Mouse (Mus musculus): Measurements from ENCODE around the gene Wnt9b.
A peak's percentile ranks its signal among the peaks of the same experiment; 100 is the strongest.

Wnt9b gene

DNA sequence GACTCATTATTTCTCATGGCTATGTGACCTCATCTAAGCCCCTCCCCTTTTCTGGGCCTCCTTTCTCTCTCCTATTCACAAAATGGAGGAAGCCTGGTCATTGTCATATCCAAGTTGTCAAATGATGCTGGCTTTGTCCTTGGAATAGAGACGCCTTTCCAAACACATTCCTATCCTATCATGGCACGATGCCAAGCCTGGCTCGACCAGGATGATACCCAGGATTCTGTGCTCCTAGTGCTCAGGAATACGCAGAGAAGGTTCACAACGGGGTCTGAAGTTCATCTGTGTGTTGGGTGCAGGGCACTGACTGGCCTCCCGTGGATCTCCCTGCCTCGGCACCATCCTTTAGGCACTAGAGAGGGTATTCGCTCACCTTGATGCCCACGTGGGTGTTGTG is 18.0 kb downstream of the Wnt9b start:
- DNase-seq (ENCODE audit: low spot score) = no peak

DNA sequence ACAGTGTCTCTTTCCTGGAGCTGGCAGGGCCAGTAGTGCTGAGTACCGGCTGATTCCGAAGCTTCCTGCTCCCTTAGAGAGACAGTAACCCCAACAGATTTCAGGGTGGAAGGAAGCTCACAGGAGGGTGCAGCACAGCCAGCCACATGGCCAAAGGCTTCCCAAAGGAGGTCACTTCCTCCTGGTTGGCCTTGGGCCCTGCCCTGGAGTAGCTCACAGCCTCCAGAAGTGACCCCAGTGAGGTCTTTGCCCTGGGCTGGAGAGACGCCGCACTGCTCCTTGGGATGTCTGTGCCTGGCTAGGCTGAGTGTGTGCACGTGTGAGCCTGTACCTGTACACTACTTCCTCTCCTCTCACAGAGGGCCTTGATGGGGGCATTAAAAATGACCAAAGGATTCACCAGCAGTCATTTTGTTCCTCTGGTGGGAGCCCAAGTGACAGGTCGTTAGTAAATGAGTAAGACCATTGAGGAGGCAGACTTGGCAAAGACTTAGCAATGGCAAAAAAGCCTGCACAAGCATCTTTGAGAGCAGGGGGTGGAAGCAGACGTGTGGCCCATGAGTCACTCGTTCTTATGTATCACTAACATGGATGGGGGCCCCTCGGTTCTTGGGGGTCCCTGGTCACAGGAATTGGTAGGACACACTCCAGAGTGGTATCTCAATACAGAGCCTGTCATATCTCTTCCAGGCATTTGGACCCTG is 20.2 kb downstream of the Wnt9b start:
- DNase-seq (ENCODE audit: low spot score) = no peak

DNA sequence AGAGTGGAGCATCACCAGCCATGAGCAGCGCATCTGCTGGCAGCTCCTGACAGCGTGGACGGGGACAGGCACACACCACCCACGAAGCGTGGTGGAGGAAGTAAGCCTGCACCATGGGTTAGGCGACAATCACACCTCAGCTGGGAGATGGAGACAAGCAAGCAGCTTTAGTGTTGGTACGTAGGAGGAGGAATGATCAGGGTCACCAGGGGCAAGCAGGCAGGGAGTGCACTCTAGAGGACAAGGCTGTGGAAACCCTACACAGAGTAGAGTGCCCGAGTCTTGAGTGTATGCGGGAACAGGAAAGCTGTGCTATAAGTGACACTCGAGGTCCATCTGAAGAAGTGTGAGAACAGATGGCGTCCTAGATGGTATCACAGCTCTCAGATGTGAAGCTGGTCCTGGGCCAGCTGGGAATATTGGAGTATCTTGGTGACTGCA is 25.3 kb downstream of the Wnt9b start:
- no peak for DNase-seq (ENCODE audit: low spot score)

DNA sequence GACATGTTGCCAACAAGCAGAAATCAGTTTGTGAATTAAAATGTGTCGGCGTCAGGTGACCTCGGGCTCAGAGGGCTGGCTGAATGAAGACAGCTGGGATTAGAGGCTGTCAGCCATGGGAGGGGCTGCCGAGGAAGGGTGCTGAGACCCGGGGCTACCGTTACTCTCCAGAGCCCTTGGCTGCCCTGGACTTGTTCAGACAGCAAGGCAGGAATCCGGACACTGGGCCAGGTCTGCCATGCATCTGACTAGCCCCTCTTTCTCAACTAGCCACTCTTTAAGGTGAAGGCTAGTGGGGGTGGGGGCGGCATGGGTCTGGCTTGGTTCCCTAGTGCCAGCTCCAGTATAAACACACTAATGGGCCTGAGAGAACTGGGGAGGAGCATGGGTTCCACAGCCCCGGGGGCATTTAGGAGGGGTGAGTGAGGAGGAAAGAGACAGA is 27.6 kb downstream of the Wnt9b start:
- DNase-seq (ENCODE audit: low spot score) = no peak

DNA sequence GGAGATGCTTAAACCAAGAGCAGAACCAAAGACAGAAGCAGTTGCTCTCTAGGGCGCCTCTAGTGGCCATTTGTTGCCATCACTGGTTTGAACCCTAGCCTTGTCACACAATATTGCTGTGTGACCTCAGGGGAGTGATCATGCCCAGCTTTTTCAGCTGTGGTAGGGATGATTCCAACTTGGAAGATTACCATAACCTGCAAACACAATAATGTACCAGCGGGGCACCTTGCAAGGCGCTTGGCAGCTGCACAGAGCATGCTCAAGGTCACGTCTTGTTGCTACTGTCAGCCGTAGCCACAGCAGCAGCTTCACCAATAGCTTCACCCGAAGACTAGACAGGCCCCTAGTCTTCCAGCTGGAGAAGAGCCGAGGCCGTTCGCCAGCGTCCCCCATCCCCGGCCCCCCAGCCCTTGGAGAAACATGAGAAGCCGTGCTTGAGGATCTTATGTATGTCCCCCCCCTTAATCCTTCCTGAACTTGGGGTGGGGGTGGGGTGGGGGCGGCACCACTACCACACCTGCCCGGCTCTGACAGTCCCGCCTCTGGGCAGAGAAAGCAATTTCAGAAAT is 28.1 kb downstream of the Wnt9b start:
- no peak for DNase-seq (ENCODE audit: low spot score)

DNA sequence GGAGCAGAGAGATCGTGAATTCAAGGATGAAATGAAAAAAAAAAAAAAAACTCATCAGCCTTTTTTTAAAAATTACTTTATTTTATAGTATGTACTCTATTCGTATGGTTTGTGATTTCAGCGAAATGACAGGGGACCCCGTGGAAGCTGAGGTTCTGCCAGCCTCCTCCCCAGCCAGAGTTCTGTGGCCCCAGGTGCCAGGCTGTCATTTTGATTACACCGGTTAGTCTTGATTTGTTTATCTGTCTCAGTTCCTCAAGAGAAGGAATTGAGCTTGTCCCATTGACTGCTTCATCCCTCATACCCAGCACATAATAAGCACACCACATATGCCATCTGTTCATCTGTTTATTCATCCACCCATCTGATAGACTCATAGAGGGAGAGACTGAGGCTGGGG is 30.2 kb downstream of the Wnt9b start:
- DNase-seq (ENCODE audit: low spot score) = no peak

DNA sequence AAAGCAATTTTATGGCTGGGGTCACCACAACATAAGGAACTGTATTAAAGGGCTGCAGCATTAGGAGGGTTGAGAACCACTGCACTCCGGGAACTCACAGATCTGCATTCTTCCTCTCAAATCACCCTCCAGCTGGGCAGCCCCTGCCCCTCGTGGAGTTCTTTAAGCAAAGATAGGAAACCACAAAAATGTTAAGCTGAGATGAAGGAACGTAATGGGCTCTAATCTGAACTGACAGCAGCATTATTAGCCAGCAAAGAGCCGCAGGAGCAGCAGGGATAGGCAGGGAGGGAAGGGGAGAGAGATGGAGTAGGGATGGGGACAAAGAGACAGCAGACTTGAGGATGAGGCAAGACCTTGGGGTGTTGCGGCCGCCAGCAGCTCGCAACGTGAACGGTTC is 32.6 kb downstream of the Wnt9b start:
- no peak for DNase-seq (ENCODE audit: low spot score)

DNA sequence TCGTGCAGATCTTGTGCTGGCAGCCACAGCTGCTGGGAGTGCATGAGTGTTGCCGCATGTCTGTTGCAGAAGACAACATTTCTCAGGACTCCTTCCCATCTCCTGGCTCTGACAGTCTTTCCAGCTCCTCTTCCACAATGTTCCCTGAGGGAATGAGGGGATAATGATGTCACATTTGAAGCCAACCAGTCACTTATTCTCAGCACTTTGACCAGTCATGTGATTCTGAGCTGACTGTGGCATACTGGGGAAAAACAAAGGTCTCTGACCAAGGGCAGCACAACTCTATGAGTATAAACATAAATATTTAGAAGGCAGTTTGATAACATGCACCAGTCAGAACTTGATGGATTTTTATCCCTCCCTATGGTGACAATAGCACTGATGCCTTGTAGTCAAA is 35.5 kb downstream of the Wnt9b start:
- no peak for DNase-seq (ENCODE audit: low spot score)

DNA sequence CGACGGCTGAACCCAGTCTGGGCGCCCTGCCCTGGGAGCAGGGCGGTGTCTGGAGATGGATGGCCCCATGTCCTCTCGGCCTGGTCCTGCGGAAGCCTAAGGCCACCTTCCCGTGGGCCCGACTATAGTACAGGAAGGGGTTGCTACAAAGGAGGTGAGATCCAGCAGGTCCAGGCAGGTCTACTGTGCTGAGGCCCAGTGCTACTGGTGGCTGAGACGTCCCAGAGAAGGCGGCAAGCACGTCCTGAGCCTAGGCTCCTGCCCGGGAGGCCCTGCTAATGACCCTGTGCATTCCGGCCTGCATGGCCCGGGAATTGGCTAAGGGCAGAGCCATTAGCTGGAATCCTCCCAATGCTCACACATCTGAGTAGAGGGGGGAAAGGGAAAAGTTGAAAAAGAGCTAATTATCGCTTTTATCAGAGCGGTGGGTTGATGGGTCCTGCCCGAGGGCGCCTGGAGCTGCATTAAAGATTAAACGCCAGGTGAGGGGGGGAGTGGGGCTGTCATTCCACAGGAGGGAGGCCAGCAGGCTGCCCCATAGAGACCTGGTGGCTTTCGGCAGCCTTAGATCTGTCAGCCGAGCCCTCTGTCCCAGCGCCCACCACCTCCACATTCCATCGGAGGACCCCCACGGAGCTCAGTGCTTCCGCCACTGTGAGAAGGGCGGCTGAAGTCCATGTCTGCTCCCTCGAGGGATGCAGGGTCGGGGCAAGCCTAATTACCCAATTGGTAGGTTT is 37.6 kb downstream of the Wnt9b start:
- no peak for DNase-seq (ENCODE audit: low spot score)

DNA sequence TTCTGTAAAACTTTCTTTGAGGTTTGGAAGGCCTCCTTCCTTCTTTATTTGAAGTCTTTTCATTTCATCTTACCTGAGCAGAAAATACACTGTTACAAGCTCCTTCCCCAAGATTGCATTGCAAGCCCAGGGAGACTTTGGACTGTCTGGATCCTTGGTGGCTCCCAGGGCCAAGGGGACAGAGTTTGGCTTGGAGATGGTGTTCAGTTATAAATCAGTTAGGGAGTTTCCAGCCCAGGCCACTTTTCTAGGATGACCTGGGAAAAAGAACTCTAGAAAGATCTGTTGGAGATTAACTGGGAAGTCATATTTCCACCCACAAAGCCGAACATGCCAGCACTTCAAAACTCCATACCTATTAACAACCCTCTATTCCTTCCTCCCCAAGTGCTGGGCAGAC is 39.6 kb downstream of the Wnt9b start:
- no peak for DNase-seq (ENCODE audit: low spot score)

DNA sequence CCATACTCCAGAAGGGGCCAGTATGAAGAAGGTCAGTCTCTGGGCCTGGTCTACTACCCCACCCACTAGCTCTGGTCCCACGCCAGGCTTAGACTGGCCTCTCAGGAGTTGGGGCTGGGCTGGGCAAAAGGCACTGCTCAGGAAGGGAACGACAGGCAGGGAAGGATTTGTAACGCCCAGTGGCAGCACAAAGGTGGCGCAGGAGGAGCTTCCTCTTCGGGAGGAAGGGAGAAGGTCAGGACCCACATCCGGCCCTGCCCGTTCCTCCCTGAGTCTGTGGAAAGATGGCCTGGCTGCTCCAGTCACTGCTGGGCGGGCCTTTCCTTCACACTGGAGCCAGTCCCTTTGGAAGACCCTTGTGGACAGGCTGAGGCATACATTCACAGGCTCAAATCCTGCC is 42.6 kb downstream of the Wnt9b start:
- DNase-seq (ENCODE audit: low spot score) = no peak

DNA sequence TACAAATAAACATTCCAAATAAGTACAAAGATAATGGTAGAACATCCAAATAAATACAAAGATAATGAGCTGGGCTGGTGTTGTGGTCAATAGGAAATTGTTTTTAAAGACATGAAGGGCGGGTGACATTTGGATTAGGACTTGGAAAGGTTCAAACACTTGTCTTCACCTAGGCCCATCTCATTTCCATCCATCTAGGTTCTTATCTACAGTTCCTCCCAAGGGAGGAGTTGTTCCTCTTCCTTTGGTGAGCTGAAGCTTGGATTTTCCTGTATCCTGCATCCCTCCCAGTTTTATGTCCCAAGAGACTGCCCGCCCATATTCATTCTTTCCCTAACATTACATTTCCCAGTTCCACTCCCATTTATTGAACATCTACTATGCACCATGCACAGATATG is 51.4 kb downstream of the Wnt9b start:
- DNase-seq (ENCODE audit: low spot score) = no peak

DNA sequence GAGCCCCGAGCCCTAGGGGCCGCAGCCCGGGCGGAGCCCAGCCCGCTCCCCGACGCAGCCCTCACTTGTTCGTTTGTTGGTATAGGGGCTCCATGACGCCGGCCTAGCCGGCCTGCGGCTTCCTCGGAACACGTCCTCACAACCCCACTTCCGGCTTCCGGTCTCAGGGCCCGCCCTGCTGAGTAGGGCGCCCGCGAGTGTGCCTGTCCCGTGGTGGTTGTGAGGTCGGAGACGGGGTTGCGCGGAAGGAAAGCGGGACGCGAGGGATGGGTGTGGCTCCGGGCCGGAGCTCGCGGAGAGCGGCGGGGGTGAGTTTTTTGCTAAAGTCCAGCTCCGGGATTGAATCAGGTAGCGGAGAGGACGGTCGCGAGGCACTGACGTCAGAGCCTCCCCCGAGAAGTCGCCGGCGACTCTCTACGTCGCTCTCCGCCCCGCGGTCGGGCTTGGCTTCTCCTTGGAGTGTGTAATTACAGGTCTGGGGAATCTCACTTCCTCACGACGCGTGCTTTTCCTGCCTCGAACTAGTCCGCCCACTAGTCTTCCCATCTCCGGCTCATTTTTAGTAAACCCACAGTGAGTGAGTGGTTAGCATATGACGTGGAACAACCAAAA is 52.0 kb downstream of the Wnt9b start, which contains the start of gene Gosr2:
Gene Gosr2 (minus strand): TSS at position 334 of the 612 bp plus-strand sequence.
- peak; percentile 88 for DNase-seq (ENCODE audit: low spot score)

DNA sequence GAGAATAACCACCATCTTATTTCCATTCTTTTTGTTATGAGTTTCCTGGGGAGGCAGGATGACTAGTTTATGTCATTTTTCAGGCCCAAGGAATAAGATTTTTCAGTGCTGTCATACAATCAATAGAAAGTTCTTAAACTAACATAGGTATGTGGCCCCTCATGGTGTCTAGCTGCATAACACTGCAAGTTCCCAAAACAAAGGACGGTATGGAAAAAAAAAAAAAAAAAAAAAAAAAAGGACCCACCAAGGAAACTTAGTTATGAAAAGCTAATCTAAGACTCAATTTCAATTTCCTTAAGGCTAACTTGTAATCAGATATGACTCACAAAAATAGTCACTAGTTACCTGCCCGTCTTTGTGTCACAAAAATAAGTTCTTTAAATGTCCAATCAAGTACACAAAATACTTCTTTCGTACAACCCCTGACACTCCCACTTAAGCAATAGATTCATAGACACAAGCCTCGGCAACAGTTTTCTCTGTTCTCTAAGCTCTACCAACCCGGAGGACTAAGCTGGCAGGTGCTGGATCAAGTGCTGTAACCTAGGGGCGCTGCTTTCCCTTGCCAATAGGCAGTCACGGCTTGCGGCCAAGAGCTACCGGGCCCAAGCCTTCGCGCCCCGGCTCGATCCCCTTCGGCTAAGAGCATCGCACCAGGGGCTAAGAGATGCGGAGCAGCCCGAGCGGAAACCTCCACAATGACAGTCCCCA is 52.6 kb downstream of the Wnt9b start:
- no peak for DNase-seq (ENCODE audit: low spot score)

DNA sequence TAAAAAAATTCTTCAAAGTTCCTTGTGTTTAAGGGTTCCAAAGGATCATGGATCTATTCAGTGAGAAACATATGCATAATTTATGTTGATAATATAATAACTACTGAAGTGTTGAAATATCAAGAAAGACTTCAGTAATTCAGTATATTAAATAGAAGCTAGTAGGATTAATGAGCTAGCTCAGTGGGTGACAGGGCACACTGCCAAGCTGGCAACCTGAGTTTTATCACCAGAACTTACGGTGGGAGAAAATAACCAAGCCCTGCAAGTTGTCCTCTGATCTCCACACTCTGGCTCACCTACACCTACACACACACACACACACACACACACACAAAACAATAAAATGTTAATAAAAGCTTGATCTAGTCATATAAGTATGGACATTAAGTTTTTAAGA is 56.4 kb downstream of the Wnt9b start:
- DNase-seq (ENCODE audit: low spot score) = no peak

DNA sequence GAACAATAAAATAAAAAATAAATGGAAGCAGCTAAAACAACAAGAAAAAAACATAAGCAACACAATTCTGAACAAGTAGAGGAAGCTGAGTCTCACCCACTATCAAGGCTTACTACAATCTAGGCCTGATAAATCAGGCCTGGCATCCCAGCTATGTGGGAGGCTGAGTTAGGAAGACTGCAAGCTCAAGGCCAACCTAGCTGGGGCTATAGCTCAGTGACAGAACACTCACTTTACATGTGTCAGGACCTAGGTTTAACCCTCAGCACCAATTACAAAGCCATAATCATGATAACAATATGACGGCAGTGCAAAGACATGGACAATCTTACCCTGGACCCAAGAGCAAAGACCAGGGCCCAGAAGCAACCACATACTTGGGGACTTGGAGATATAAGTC is 58.6 kb downstream of the Wnt9b start:
- DNase-seq (ENCODE audit: low spot score) = no peak

DNA sequence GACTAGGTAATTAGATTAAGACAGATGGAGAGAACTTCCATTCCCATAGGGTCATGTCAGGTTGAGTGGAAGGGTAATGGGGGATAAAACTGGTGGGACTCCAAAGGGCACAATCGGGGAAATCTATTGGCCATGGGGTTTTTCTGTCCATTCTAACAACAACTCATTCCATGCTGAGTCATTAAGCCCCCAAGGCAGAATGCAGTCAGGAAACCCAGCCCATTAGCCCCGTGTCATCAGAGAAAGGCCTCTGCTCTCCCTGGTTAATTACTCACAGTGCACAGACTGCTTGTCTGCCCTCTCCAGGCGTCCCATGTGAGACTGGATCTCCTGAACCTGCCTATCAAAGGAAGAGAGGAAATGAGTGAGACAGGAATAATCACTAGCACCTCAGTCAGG is 60.6 kb downstream of the Wnt9b start:
- DNase-seq (ENCODE audit: low spot score) = no peak

DNA sequence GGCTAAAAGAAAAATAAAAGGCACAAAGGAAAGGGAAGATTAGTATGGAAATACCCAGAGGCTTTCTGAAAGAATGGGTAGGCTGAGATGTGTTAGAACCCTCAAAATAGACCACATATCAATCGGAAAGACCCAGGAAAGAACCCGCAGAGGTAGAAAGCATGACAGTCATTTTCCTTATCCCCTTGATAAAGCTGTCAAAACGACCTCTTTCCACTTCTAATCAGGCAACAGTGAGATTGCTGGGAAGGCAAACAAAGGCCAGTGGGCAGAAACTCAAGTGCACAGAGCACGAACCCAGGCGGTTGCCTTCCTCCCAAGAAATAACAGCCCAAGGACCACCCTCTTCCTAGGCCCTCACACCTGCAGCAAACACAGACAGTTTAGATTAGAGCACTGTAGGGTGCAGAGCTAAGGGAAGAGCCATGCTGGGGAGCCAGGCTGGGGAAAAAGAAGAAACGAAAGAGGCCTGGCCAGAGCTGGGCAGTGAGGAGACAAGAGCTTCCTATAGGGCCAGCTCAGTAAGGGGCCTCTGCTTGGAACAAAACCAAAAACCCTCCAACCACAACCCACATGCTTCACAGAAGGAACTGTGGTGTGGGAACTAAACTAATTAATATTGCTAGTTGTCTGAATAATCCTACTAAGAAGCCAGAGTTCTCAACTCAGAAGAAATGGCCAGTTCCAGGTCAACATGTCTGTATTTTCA is 61.2 kb downstream of the Wnt9b start:
- DNase-seq (ENCODE audit: low spot score) = no peak

DNA sequence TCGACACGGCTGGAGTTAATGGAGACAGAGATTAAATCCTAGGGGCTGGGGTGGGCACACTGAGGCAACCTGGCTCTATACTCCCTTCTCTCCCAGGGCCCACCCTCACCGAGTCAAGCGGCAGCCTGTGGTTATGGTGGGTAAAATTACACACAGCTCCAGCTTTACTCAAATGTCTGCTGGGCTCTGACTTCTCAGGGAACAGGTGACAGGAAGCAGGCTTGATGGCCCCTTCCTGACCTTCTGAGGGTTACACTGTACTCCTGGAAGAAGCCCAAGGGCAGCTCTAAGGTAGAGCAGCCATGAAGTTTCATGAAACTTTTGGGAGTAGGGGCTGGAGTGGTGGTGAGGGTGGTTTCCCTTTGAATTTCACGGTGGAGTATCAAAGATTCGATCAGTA is 62.9 kb downstream of the Wnt9b start:
- DNase-seq (ENCODE audit: low spot score) = no peak

DNA sequence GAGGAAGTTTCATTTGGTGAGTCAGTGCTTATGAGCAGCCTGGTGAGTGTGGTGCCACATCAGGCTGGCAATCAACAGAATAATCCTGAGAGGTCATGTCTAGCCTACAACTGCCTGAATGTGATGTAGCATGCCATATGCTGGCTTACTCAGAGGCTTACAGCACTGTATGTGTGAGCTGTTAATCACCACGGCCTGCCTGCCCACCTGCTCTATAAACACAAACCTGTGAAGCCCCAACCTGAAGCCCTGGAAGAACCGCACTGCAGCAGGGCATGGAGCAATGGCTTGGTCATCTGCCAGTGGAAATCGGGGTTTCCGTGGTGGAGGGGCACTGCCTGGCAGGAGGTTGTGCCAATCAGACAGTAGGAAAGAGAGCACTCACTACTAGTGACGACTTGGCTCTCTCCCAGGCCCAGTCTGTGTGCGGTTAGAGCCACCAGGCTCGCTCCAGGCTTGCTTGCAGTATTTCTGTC is 64.3 kb downstream of the Wnt9b start:
- DNase-seq (ENCODE audit: low spot score) = no peak

DNA sequence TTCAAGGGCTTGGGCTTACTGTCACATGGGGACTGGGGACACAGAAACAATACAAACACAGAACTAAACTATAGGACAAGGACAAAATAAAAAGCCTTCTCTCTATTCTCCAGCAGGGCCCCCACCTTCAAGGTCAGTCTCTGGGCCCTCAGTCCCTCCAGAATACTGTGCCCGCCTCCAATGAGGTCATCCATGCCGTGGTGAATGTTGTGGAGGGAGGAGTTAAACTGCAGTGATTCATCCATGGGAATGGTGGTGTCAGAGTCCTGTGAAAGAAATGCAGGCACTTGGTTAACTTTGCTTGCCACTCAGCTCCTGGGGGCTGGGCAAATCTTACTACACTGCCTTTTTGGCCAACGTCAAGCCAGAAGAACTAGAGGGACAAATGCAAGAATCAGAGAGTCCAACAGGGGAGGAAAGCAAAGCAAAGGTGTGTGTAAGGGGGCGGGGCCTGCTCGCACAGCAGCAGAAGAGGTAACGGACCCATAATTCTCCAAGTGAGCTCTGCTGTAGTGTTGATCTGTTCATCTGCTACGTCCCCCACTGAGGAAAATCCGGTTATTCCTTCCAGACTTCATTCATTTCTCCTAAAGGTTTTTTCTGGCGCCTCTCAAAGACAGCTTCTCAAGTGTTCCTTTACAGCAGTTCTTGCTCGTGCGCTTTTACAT is 65.8 kb downstream of the Wnt9b start:
- no peak for DNase-seq (ENCODE audit: low spot score)
